Mouse (Mus musculus): ENCODE measurements around the gene Arhgap4. TPM values are rescaled to one million over a fixed set of nuclear protein-coding genes. Genes with fewer than 3 reads are reported as not detected.

Arhgap4 gene
- polyA plus RNA-seq, 1 experiment from 2014 or later, result 2.2 TPM

GRCm38 (mm10) chrX:73948647-73949046 lies 27.0 kb upstream of the Arhgap4 start:
- Histone ChIP-seq H3K9me3 (no peaks in the 10 kb centered on the region), H3K36me3 (peaks cover 81% of the 10 kb centered on the region), H3K4me2 (replicated peaks) (no peak overlapping the region), H3K27me3 (no peaks in the 10 kb centered on the region), H3K4me1 (no peaks in the 10 kb centered on the region), H3K4me3 (no peak overlapping the region), H3K9ac (replicated peaks) (no peak overlapping the region), H3K27ac (replicated peaks) (no peak overlapping the region)
- 36% methylated on average over 4 of the region's 4 CpGs for WGBS
- peak; percentile 49 for ATAC-seq (replicated peaks)

GRCm38 (mm10) chrX:73946896-73947295 lies 25.2 kb upstream of the Arhgap4 start:
- peaks cover 74% of the 10 kb centered on the region for H3K36me3 ChIP-seq
- no peak overlapping the region for H3K9ac ChIP-seq (replicated peaks)
- WGBS, result 84% methylated on average over 6 of the region's 6 CpGs
- no peaks in the 10 kb centered on the region for H3K27me3 ChIP-seq
- no peaks in the 10 kb centered on the region for H3K9me3 ChIP-seq
- ATAC-seq (replicated peaks), result no peak
- no peak overlapping the region for H3K4me3 ChIP-seq
- no peaks in the 10 kb centered on the region for H3K4me1 ChIP-seq
- H3K4me2 ChIP-seq (replicated peaks), result no peak overlapping the region
- no peak overlapping the region for H3K27ac ChIP-seq (replicated peaks)

GRCm38 (mm10) chrX:73942294-73942693 lies 20.6 kb upstream of the Arhgap4 start:
- H3K4me1 ChIP-seq, result no peaks in the 10 kb centered on the region
- H3K4me2 ChIP-seq (replicated peaks), result no peak overlapping the region
- no peak for ATAC-seq (replicated peaks)
- no peak overlapping the region for H3K27ac ChIP-seq (replicated peaks)
- WGBS, result 75% methylated on average over 2 of the region's 2 CpGs
- H3K9me3 ChIP-seq, result no peaks in the 10 kb centered on the region
- H3K4me3 ChIP-seq, result no peak overlapping the region
- no peaks in the 10 kb centered on the region for H3K27me3 ChIP-seq
- H3K36me3 ChIP-seq, result peaks cover 43% of the 10 kb centered on the region
- no peak overlapping the region for H3K9ac ChIP-seq (replicated peaks)

- Histone ChIP-seq H3K27ac (replicated peaks) (no peak overlapping the region), H3K27me3 (no peaks in the 10 kb centered on the region), H3K9me3 (no peaks in the 10 kb centered on the region), H3K4me1 (no peaks in the 10 kb centered on the region), H3K9ac (replicated peaks) (no peak overlapping the region), H3K4me3 (no peak overlapping the region), H3K36me3 (peaks cover 38% of the 10 kb centered on the region), H3K4me2 (replicated peaks) (no peak overlapping the region)
- ATAC-seq (replicated peaks), result no peak
- WGBS, result 93% methylated on average over 2 of the region's 2 CpGs
Observed at GRCm38 (mm10) chrX:73941860-73942259, 20.2 kb upstream of the Arhgap4 start.

GRCm38 (mm10) chrX:73931871-73932270 lies 10.2 kb upstream of the Arhgap4 start:
- Histone ChIP-seq H3K27ac (replicated peaks) (no peak overlapping the region), H3K4me3 (no peak overlapping the region), H3K9me3 (no peaks in the 10 kb centered on the region), H3K27me3 (no peaks in the 10 kb centered on the region), H3K4me2 (replicated peaks) (no peak overlapping the region), H3K4me1 (no peaks in the 10 kb centered on the region), H3K36me3 (no peaks in the 10 kb centered on the region), H3K9ac (replicated peaks) (no peak overlapping the region)
- ATAC-seq (replicated peaks), result no peak
- WGBS, result 79% methylated on average over 2 of the region's 2 CpGs

GRCm38 (mm10) chrX:73930402-73931062 lies 8.9 kb upstream of the Arhgap4 start, which contains the start of gene Renbp:
Renbp (minus strand) TSS chrX:73930850.
- H3K36me3 ChIP-seq, result no peaks in the 10 kb centered on the region

GRCm38 (mm10) chrX:73922550-73922882 lies 846 bp upstream of the Arhgap4 start:
- H3K27me3 ChIP-seq, result no peaks in the 10 kb centered on the region
- 78% methylated on average over 8 of the region's 8 CpGs for WGBS
- H3K36me3 ChIP-seq, result no peaks in the 10 kb centered on the region
- H3K4me2 ChIP-seq (replicated peaks), result peak overlapping the region; percentile 67
- peak overlapping the region; percentile 76 for H3K9ac ChIP-seq (replicated peaks)
- ATAC-seq (replicated peaks), result peak; percentile 14; the same call in 1 of the 2 replicates
- peaks cover 7% of the 10 kb centered on the region for H3K4me1 ChIP-seq
- H3K9me3 ChIP-seq, result no peaks in the 10 kb centered on the region
- peak overlapping the region; percentile 63 for H3K4me3 ChIP-seq
- peak overlapping the region; percentile 84 for H3K27ac ChIP-seq (replicated peaks)

More at GRCm38 (mm10) chrX:73930402-73931062, 8.9 kb upstream of the Arhgap4 start, which contains the start of gene Renbp:
- no peak within 1 kb of the TSS for H3K4me2 ChIP-seq (replicated peaks)
- 0 out of 2 replicates have a peak, but pooled peaks have one; percentile 60 for ATAC-seq (replicated peaks)
- H3K9me3 ChIP-seq, result no peaks in the 10 kb centered on the region
- 48% methylated on average over 17 of the region's 17 CpGs for WGBS
- no peak within 1 kb of the TSS for H3K27ac ChIP-seq (replicated peaks)
- no peak within 1 kb of the TSS for H3K4me3 ChIP-seq
- H3K9ac ChIP-seq (replicated peaks), result no peak within 1 kb of the TSS
- no peaks in the 10 kb centered on the region for H3K27me3 ChIP-seq
- H3K4me1 ChIP-seq, result no peaks in the 10 kb centered on the region

- H3K9ac ChIP-seq (replicated peaks), result peak overlapping the region; percentile 76
- H3K27ac ChIP-seq (replicated peaks), result peak overlapping the region; percentile 84
- no peaks in the 10 kb centered on the region for H3K9me3 ChIP-seq
- no peaks in the 10 kb centered on the region for H3K36me3 ChIP-seq
- H3K27me3 ChIP-seq, result no peaks in the 10 kb centered on the region
- H3K4me1 ChIP-seq, result peaks cover 7% of the 10 kb centered on the region
- WGBS, result 26% methylated on average over 34 of the region's 34 CpGs
- peak overlapping the region; percentile 63 for H3K4me3 ChIP-seq
- peak; percentile 37 for ATAC-seq (replicated peaks)
- H3K4me2 ChIP-seq (replicated peaks), result peak overlapping the region; percentile 67
Observed at GRCm38 (mm10) chrX:73921285-73921822, 316 bp downstream of the Arhgap4 start.

GRCm38 (mm10) chrX:73918631-73919030 lies 3.0 kb downstream of the Arhgap4 start:
- ATAC-seq (replicated peaks), result no peak
- Histone ChIP-seq H3K27me3 (no peaks in the 10 kb centered on the region), H3K36me3 (no peaks in the 10 kb centered on the region), H3K4me1 (peaks cover 15% of the 10 kb centered on the region), H3K4me3 (no peak overlapping the region), H3K9ac (replicated peaks) (no peak overlapping the region), H3K9me3 (no peaks in the 10 kb centered on the region), H3K4me2 (replicated peaks) (no peak overlapping the region), H3K27ac (replicated peaks) (no peak overlapping the region)
- 92% methylated on average over 5 of the region's 5 CpGs for WGBS

- H3K4me3 ChIP-seq, result no peak overlapping the region
- H3K4me1 ChIP-seq, result peaks cover 15% of the 10 kb centered on the region
- H3K9me3 ChIP-seq, result no peaks in the 10 kb centered on the region
- H3K36me3 ChIP-seq, result no peaks in the 10 kb centered on the region
- H3K27ac ChIP-seq (replicated peaks), result no peak overlapping the region
- ATAC-seq (replicated peaks), result no peak
- no peak overlapping the region for H3K9ac ChIP-seq (replicated peaks)
- H3K27me3 ChIP-seq, result no peaks in the 10 kb centered on the region
- WGBS, result 66% methylated on average over 8 of the region's 8 CpGs
- H3K4me2 ChIP-seq (replicated peaks), result no peak overlapping the region
Observed at GRCm38 (mm10) chrX:73916945-73917344, 4.7 kb downstream of the Arhgap4 start.

- Histone ChIP-seq H3K27me3 (no peaks in the 10 kb centered on the region), H3K9ac (replicated peaks) (peak overlapping the region; percentile 35), H3K9me3 (no peaks in the 10 kb centered on the region), H3K4me2 (replicated peaks) (peak overlapping the region; percentile 41), H3K36me3 (no peaks in the 10 kb centered on the region), H3K4me3 (peak overlapping the region; percentile 30), H3K27ac (replicated peaks) (peak overlapping the region; percentile 83), H3K4me1 (peaks cover 7% of the 10 kb centered on the region; the same call in 1 of the 2 replicates)
- ATAC-seq (replicated peaks), result peak; percentile 98
- 33% methylated on average over 31 of the region's 31 CpGs for WGBS
Observed at GRCm38 (mm10) chrX:73914827-73915703, 6.6 kb downstream of the Arhgap4 start.

GRCm38 (mm10) chrX:73911588-73911987 lies 10.1 kb downstream of the Arhgap4 start:
- H3K9me3 ChIP-seq, result no peaks in the 10 kb centered on the region
- no peaks in the 10 kb centered on the region for H3K36me3 ChIP-seq
- H3K4me3 ChIP-seq, result no peak overlapping the region
- H3K4me1 ChIP-seq, result peaks cover 7% of the 10 kb centered on the region; the same call in 1 of the 2 replicates
- no peak overlapping the region for H3K27ac ChIP-seq (replicated peaks)
- H3K9ac ChIP-seq (replicated peaks), result no peak overlapping the region
- H3K4me2 ChIP-seq (replicated peaks), result no peak overlapping the region
- no peak for ATAC-seq (replicated peaks)
- H3K27me3 ChIP-seq, result no peaks in the 10 kb centered on the region
- WGBS, result 76% methylated on average over 2 of the region's 2 CpGs
